Mouse (Mus musculus) kidney, postnatal 36 days (tissue): ENCODE measurements at regions not wholly inside any gene's neighbourhood (a gene's known extent, or its start where the extent isn't known, plus 50 kb on each side); places are given as distances from the start of the nearest gene placed in this dataset.
A peak's percentile ranks its signal among the peaks of the same experiment; 100 is the strongest.

ENCODE experiments used
- DNase-seq, 2 experiments: peaks; one replicate each; pipeline ENCODE4 v3.0.0; 2021 to 2022; ENCODE audit warnings: mixed read lengths in 2 of 2

DNA sequence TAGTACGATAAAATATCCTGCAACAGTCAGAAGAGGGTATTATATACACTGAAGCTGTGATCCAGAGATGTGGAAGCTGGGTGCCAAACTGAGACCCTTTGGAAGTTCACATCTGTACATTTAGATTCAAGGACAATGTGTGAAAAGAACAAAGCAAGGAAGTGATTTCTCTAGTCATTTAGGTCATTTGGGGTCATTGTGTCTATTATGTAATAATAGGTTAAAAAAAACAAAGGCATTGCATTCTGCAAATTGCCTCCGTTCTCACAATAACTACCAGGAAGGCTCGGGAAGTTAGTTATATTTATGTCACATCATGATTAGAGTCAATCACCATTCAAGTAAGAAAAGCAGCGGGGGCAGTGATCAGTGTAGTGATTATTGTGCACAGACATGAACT lies 563.3 kb downstream of the Trim52 start:
- DNase-seq, result no peak

DNA sequence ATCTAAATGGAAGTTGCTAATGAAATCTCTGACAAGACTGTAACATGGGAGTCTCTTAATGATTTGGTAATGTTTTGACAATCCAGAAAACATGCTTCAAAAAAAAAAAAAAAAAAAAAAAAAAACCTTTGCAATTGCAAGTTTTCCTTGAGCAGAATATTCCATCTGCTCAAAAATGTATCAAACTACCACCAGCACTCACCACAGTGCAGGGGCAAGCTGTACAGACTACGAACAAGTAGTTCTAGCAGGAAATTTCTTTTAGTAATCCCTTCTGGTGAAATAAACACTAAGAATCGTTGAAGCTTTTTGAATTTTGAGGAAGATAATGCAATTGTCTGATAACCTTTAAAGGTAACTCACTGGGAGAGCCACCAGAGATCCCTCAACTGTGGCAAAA lies 572.0 kb downstream of the Trim52 start:
- no peak for DNase-seq

GRCm38 (mm10) chr14:106681193-106681592 lies 575.2 kb downstream of the Trim52 start:
- DNase-seq, result no peak

DNA sequence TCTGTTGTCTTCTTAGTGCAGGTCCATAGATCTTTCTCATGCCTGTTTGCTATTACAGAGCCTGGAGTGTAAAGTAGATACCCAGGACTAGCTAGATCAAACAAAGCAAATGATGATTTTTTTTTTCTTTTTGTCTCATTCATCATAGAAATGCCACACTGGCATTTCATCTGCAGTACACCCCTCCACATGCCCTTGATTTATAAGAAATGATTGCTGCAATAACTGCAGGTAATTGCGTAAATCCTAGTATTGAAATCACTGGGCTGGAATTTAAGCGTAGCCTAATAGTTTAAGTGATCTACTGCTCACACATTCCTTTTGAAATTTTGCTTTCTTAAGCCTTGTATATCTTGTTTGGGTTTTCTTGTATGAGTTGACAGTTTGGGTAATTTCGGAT lies 581.4 kb downstream of the Trim52 start:
- DNase-seq, result no peak

DNA sequence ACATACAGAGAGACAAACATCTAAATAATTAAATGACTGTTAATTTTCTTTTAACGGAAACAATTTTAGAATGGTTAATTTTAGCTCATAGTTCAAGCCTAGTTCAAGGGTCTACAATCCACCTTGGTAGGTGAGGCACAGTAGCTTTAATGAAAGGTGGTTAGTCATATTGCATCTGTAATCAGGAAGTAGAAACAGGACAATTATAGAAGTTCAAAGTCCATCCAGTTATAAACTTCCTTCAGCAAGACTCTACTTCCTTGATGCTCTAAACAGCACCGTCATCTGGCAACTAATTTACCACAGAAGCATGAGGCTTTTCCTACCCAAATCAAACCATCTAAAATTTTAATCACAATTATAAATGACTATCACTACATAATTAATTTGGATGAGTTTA lies 608.0 kb downstream of the Trim52 start:
- no peak for DNase-seq

DNA sequence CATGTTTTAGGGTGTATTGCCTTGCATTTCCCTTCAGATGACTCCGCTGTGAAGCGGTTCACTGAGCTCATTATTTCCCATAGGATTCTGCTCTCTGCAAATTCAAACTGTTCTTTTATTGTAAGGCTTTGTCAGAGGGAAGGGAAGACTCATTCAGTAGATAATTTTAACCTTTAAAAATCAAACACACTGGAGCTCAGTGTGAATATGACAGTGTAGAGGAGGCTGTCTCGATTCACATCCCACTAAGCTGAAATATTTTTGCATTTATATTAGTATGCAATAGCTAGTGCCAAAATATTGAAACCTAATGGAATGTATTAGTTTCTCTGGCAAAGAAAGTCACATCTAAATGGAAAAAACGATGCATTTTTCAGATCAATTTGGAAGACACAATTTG lies 627.8 kb downstream of the Trim52 start:
- DNase-seq, result no peak

DNA sequence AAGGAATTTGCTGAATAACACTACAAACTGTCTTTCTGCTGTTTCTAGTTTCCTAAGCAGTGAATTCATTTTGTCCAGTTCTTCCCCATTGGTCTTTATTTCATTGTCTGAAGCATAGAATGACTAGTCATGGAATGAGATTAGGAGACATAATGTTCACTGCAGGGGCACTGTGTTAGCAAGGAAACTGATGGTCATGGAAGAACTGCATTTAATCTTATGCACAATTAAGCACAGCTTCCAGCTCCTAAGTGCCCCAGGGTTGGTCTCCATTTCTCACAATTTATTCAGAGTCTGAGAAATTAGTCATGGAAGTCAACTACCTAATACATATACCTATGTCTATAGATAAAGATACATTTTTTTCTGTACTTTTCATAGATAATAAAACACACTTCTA lies 634.9 kb downstream of the Trim52 start:
- no peak for DNase-seq

GRCm38 (mm10) chr14:106760150-106760549 lies 654.2 kb downstream of the Trim52 start:
- DNase-seq, result no peak

DNA sequence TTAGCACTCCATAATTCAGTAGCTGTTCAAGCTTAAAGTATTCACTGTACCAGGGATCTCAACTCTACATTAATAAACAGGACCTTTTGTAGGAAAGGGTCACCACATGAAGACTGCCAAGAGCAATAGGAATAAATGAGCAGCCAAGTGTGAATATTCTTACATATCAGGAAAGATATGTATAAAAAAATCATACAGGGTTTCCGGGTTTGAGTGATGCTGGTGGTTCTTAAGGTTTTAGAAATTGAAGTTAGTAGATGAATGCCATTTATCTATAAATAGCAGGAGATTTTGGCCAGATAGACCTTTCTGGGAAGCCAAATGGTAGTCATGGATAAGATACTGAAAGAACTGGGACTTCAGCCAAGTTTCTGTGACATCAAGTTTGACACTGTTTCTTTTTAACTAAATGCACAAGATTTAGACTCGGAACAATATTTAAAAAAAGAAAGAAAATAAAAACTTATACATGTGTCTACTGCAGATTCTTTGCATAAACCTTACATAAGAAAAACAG lies 657.1 kb downstream of the Trim52 start:
- no peak for DNase-seq

DNA sequence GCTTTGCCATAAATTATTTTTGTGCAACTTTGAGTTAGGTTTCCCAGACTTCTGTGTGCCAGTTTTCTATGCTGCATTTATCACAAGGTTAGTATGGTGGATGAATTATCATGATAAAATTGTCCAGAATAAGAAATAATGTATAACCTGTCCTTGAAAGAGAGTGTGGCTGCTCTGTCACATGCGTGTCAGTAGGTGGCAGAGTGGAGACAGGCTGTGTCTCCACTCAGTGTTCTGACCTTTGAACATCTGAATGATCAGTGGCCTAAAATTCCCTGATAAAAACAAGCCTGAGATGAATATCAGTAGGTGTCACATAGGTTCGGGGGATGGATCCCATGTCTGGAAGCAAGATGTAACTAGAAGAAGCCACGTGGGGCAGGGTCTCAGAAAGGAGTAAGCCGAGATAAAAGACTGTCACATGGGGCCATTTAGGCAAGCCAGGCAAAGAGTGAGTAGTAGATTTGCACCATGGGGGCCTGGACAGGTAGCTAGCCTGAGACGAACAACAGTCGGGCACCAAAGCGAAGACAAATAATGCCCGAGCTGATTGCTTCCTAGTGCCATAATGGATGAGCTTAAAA lies 660.0 kb downstream of the Trim52 start:
- peak; percentile 1 to 4 for DNase-seq
